Mouse (Mus musculus) heart, embryonic 15.5 days (tissue): ENCODE data around the gene Clk1. TPM values are rescaled to one million over a fixed set of nuclear protein-coding genes. Genes with fewer than 3 reads are reported as not detected.

Experiments used
- ATAC-seq: fragments of 200-750 bp; cut with Nextera tagmentation; replicated peaks from 2 replicates; pipeline ENCODE4 v1.8.0; 2017; ENCODE audit warnings: low read depth, moderate TSS enrichment; ENCODE audit not compliant: insufficient number of reproducible peaks, insufficient read depth, low FRiP score
- H3K27ac ChIP-seq: fragments of 300-500 bp; sonication (generic); 2 replicates; pipeline ENCODE4 v1.5.1; 2015; ENCODE audit warnings: mild to moderate bottlenecking, inconsistent platforms
- H3K27me3 ChIP-seq: fragments of 300-500 bp; sonication (generic); 2 replicates; pipeline ENCODE4 v1.6.1; 2015; ENCODE audit warnings: inconsistent platforms
- H3K36me3 ChIP-seq: fragments of 300-500 bp; sonication (generic); 2 replicates; pipeline ENCODE4 v1.6.1; 2015; ENCODE audit warnings: mild to moderate bottlenecking, inconsistent platforms
- H3K4me1 ChIP-seq: fragments of 300-500 bp; sonication (generic); replicated peaks from 2 replicates; pipeline ENCODE4 v1.6.1; 2015; ENCODE audit warnings: inconsistent platforms
- H3K4me2 ChIP-seq: fragments of 300-500 bp; sonication (generic); 2 replicates; pipeline ENCODE4 v1.6.1; 2015; ENCODE audit warnings: inconsistent platforms, mild to moderate bottlenecking, moderate library complexity
- H3K4me3 ChIP-seq: fragments of 300-500 bp; sonication (generic); 2 replicates; pipeline ENCODE4 v1.5.1; 2015; ENCODE audit warnings: mild to moderate bottlenecking, inconsistent platforms
- H3K9ac ChIP-seq: fragments of 300-500 bp; sonication (generic); 2 replicates; pipeline ENCODE4 v1.6.1; 2015; ENCODE audit warnings: mild to moderate bottlenecking, inconsistent platforms
- H3K9me3 ChIP-seq: fragments of 300-500 bp; sonication (generic); replicated peaks from 2 replicates; pipeline ENCODE4 v1.6.1; 2016; ENCODE audit warnings: inconsistent platforms
- WGBS: fragments of 180-500 bp; shearing (Covaris S2); methylation state at CpG from one replicate; pipeline ENCODE4 v1.1.7; 2015; ENCODE audit warnings: mixed read lengths; 5-methylcytosine and 5-hydroxymethylcytosine counted together
- polyA plus RNA-seq: library from polyadenylated mRNA; unstranded; fragments of >200 nt; fragmentation: Nextera tagmentation; extraction: Ambion mirVana; gene quantifications from 2 replicates; pipeline ENCODE4 v1.2.1, GENCODE M21; 2015

Gene Clk1
- polyA plus RNA-seq, 1 experiment from 2014 or later, result 125 TPM

DNA sequence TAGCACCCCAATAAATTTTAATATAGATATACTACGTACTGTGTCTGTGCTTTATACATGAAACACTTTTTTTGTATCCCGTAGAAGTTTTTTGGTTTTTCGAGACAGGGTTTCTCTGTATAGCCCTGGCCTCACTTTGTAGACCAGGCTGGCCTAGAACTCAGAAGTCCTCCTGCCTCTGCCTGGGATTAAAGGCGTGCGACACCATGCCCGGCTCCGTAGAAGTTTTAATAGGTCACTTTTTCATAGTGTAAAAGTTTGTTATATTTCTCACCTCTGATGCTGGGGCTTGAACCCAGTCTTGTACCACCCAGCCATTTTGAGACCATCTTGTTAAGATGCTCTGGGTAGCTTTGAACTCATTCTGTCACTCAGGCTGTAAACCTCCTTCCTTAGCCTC, 16.5 kb downstream of the Clk1 start:
- no peak overlapping the region for H3K27ac ChIP-seq
- no peak overlapping the region for H3K4me3 ChIP-seq
- no peak overlapping the region for H3K9ac ChIP-seq
- H3K4me1 ChIP-seq, result no peaks in the 10 kb centered on the region
- ATAC-seq, result no peak
- no peaks in the 10 kb centered on the region for H3K9me3 ChIP-seq
- no peak overlapping the region for H3K4me2 ChIP-seq
- 96% methylated on average over 7 of the region's 7 CpGs for WGBS
- H3K36me3 ChIP-seq, result peaks cover 59% of the 10 kb centered on the region
- H3K27me3 ChIP-seq, result no peaks in the 10 kb centered on the region

DNA sequence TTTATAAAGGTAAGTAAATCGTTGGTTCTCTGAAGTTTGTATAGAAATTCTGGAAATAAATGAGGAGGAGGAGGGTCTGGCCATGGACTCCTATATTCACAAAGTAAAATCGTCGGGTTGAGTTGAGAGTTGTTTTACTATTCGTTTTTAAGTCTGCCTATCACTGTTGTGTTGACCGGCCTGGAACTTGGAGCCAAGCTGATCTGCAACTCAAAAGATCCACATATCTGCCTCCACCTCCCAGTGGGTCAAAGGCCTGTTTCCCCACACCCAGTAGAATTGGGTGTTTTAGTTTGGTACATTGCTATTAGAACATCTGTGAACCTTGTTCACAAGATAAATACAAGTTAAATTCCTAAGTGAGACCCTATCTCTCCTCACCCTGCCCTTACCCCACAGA, 20.1 kb downstream of the Clk1 start:
- H3K27me3 ChIP-seq, result no peaks in the 10 kb centered on the region
- no peak overlapping the region for H3K4me3 ChIP-seq
- H3K4me1 ChIP-seq, result no peaks in the 10 kb centered on the region
- H3K36me3 ChIP-seq, result peaks cover 67% of the 10 kb centered on the region
- no peak overlapping the region for H3K27ac ChIP-seq
- 94% methylated on average over 5 of the region's 5 CpGs for WGBS
- no peak for ATAC-seq
- no peak overlapping the region for H3K4me2 ChIP-seq
- H3K9me3 ChIP-seq, result no peaks in the 10 kb centered on the region
- H3K9ac ChIP-seq, result no peak overlapping the region

DNA sequence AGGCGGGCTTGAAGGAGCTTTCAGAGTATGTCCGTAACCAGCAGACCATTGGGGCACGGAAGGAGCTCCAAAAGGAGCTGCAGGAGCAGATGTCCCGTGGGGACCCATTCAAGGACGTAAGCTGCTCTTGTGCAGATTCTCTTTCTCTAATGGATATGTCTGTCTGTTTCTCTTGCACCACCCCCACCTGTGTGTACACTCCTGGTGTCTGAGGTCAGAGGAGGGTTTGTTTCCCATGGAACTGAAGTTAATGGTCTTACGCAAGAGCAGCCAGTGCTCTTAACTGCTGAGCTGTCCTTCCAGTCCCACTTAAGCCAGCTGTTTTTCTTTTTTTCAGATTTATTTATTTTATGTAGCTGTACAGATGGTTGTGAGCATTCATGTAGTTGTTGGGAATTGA, 22.5 kb downstream of the Clk1 start:
- Histone ChIP-seq H3K27ac (no peak overlapping the region), H3K9me3 (no peaks in the 10 kb centered on the region), H3K4me2 (no peak overlapping the region), H3K9ac (no peak overlapping the region), H3K4me3 (no peak overlapping the region), H3K4me1 (no peaks in the 10 kb centered on the region), H3K27me3 (no peaks in the 10 kb centered on the region), H3K36me3 (peaks cover 80% of the 10 kb centered on the region)
- 89% methylated on average over 6 of the region's 6 CpGs for WGBS
- ATAC-seq, result no peak

DNA sequence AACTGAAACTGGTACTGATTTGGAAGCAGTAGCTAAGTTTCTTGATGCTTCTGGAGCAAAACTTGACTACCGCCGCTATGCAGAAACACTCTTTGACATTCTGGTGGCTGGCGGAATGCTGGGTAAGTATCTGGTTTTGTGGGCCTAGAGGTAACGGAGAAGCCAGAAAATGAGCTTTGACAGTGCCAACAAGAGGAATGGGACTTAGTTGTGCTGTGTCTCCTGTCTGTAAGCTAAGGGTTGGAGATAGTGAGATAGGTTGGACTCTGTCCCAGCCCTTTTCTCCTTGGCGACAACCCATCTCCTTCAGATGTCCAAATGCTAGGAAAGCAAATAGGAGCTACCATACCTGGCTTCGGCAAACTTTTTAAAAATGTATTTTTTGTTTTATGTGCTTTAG, 26.1 kb downstream of the Clk1 start:
- H3K4me1 ChIP-seq, result peaks cover 10% of the 10 kb centered on the region; the same call in 1 of the 2 replicates
- no peak for ATAC-seq
- WGBS, result 89% methylated on average over 6 of the region's 6 CpGs
- H3K4me3 ChIP-seq, result no peak overlapping the region
- no peaks in the 10 kb centered on the region for H3K9me3 ChIP-seq
- peaks cover 74% of the 10 kb centered on the region for H3K36me3 ChIP-seq
- no peak overlapping the region for H3K27ac ChIP-seq
- no peaks in the 10 kb centered on the region for H3K27me3 ChIP-seq
- no peak overlapping the region for H3K4me2 ChIP-seq
- H3K9ac ChIP-seq, result no peak overlapping the region

DNA sequence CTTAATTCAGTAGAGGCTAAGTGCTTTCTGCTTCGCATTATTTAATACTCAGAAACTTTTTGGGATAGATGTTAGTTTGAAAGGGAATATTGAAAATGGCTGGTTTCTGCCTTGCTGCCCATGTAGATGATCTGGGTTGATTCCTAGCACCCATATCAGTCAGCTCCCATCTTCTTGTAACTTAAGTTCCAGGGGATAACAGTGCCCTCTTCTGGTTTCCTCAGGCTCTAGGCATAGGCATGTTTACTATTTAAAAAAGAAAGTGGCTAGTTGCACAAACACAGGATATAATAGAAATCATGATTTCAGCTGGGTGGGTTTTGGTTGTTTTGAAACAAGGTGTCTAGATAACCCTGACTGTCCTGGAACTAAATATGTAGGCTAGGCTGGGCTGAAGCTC, 27.7 kb downstream of the Clk1 start:
- no peak for ATAC-seq
- H3K4me3 ChIP-seq, result no peak overlapping the region
- H3K9me3 ChIP-seq, result no peaks in the 10 kb centered on the region
- WGBS, result 97% methylated on average over 1 of the region's 1 CpGs
- peaks cover 18% of the 10 kb centered on the region for H3K4me1 ChIP-seq
- no peak overlapping the region for H3K9ac ChIP-seq
- H3K4me2 ChIP-seq, result no peak overlapping the region
- peaks cover 60% of the 10 kb centered on the region for H3K36me3 ChIP-seq
- H3K27ac ChIP-seq, result no peak overlapping the region
- no peaks in the 10 kb centered on the region for H3K27me3 ChIP-seq

DNA sequence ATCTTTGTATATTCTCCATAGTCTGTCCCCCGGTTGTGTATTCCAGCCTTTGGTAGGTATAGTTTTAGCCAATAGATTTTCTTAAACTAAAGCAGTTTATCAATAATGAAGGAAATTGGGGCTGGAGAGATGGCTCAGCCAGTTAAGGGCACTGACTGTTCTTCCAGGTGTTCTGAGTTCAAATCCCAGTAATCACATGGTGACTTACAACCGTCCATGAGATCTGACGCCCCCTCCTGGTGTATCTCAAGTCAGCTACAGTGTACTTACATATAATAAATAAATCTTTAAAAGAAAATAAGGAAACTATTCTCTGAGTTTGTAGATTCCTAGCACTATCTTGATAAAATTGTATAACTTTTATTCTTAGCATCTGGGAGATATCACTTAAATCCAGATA, 28.5 kb downstream of the Clk1 start:
- H3K4me1 ChIP-seq, result peaks cover 19% of the 10 kb centered on the region
- H3K27me3 ChIP-seq, result no peaks in the 10 kb centered on the region
- peaks cover 51% of the 10 kb centered on the region for H3K36me3 ChIP-seq
- no peaks in the 10 kb centered on the region for H3K9me3 ChIP-seq
- no peak overlapping the region for H3K9ac ChIP-seq
- no peak overlapping the region for H3K4me3 ChIP-seq
- no peak overlapping the region for H3K4me2 ChIP-seq
- ATAC-seq, result no peak
- WGBS, result 88% methylated on average over 3 of the region's 3 CpGs
- no peak overlapping the region for H3K27ac ChIP-seq

DNA sequence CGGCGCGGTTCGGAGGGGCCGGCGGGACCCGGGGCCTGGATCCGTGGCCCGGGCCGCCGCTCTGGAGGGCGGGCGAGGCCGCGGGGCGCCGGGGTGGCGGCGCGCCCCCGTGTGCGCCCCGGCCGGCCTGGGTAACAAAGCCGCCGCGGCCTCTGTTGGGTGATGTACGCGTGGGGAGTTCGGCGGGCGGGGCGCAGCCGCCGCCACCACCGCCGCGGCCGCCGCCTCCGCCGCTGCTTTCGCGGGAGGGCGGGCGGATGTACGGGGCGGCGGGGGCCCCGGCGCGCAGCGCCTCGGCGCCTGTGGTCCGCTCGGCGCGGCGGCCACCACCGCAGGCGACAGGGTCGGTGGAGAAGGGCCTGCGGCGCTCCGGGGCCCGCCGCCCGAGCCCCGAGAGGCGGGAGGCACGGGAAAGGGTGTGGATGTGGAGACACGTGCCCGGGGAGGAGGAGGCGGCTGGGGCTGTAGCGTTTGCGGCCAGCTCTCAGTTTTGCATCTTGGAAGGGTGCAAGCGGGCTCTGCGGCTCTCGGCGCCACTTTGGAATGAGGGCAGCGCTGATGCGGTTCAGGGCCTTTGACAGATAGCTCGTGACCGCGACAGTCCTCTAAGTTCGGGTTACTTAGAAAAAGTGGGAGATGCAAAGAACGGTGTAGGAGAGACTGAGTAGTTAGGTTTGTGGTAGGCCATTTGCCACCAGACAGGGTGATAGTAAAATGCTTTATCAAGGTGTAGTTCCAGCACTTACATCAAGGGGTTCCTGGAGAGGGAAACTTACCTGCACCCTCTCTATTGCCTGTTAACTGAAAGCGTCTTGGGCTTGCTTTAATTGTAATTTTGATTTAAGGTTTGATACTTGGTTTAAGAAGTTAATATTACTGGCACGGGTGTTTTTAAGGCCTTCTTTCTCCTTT, 30.3 kb downstream of the Clk1 start:
- H3K4me1 ChIP-seq, result peaks cover 19% of the 10 kb centered on the region
- peaks cover 35% of the 10 kb centered on the region for H3K36me3 ChIP-seq
- under 1% methylated on average over 82 of the region's 90 CpGs for WGBS
- H3K4me3 ChIP-seq, result peak overlapping the region; percentile 89
- peak overlapping the region; percentile 95 for H3K9ac ChIP-seq
- peak overlapping the region; percentile 99 for H3K27ac ChIP-seq
- H3K27me3 ChIP-seq, result no peaks in the 10 kb centered on the region
- ATAC-seq, result peak; percentile 59
- no peaks in the 10 kb centered on the region for H3K9me3 ChIP-seq
- H3K4me2 ChIP-seq, result peak overlapping the region; percentile 73

DNA sequence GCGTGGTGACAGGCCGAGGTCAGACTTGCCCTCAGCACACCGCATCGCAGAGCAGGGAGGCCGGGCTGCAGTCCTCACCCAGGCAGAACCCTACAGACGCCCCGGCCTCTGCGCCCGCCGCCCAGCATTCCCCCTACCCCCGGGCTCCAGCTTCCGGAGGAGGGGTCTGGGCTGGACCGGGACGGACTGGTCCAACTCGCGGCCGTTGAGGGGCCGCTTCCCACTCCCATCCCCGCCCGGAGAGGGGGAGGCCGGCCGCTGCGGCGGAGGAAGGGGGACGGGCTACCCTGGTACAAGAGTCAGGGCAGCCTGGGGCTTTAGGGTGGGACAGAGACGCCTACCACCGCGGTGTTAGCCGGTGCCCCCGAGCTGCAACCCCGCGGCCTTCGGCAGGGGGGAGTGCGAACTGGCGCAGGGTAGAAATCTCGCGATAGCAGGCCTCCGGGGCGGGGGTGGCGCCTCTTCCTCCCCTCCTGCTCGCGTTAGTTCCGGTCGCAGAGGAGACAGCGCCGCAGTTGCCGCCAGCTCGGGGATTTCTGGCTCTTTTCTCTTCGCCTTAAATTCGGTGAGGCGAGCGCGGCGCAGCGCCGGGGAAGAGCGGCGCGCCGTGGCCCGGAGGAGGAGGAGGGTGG, 31.1 kb downstream of the Clk1 start, which contains the start of gene Bzw1:
TSS of gene Bzw1 (plus strand) at position 247 of the 632 bp plus-strand sequence.
- Histone ChIP-seq H3K4me3 (peak within 1 kb of the TSS; percentile 89), H3K27ac (peak within 1 kb of the TSS; percentile 99), H3K4me1 (peaks cover 19% of the 10 kb centered on the region), H3K9ac (peak within 1 kb of the TSS; percentile 95), H3K36me3 (peaks cover 28% of the 10 kb centered on the region), H3K4me2 (peak within 1 kb of the TSS; percentile 73), H3K27me3 (no peaks in the 10 kb centered on the region), H3K9me3 (no peaks in the 10 kb centered on the region)
- under 1% methylated on average over 56 of the region's 61 CpGs for WGBS
- ATAC-seq, result peak; percentile 95

DNA sequence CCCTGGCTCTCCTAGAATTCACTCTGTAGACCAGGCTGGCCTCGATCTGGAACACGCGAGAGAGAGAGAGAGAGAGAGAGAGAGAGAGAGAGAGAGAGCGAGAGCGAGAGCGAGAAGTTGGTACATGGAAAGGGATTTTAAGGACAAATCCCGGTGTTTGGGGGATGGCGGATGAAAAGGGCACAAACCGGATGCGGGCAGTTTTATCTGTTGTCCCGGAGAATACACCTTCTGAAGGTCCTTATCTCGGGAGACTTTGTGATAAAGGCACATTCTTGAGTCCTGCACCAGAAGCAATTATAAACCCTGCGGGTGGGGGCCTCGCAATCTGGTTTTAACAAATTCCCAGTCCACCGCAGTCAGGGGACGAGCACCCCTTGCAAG, 31.6 kb downstream of the Clk1 start:
- Histone ChIP-seq H3K36me3 (peaks cover 23% of the 10 kb centered on the region), H3K9me3 (no peaks in the 10 kb centered on the region), H3K27me3 (no peaks in the 10 kb centered on the region), H3K4me1 (peaks cover 19% of the 10 kb centered on the region), H3K27ac (peak overlapping the region; percentile 99), H3K4me2 (peak overlapping the region; percentile 73), H3K4me3 (peak overlapping the region; percentile 89), H3K9ac (peak overlapping the region; percentile 95)
- WGBS, result under 1% methylated on average over 16 of the region's 16 CpGs
- no peak for ATAC-seq

DNA sequence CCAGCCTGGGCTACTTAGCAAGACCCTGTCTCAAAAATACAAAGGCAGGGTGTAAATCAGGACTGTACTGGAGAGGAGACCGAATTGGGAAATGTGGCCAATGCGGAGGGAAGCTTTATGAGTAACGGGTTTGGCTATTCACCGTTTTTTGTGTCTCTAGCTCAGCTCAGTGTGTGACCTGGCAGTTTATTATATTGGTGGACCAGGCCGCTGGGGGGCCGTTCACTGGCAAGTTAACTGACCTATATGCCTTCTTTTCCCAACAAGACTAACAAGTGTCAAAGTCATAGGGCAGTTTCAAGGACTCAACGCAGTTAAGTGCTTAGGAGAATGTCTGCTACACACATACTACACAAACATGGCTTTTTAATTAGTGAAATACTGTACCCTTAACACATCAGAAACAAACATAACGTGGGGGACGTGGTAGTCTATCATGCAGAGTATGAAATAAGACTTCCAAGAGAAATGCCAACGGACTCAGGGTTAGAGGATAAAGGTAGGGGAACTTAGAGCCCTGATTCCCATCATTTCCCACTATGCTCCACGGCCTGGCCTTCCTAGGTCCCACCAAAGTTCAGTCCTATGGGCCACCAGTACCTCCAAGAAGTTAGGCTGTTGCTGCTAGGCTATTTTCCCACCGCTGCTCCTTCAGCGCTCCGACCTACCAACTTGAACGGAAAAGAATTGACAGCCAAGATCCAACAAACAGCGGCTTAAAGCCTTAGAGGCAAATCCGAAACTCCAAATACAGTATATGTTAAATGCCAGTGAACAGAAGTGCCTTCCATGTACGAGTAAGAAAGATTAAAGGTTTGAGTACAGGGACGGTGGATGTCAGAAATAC, 32.2 kb downstream of the Clk1 start:
- H3K27ac ChIP-seq, result peak overlapping the region; percentile 99
- WGBS, result 41% methylated on average over 19 of the region's 19 CpGs
- peak overlapping the region; percentile 73 for H3K4me2 ChIP-seq
- peaks cover 17% of the 10 kb centered on the region for H3K36me3 ChIP-seq
- H3K4me3 ChIP-seq, result peak overlapping the region; percentile 89
- no peaks in the 10 kb centered on the region for H3K9me3 ChIP-seq
- peak overlapping the region; percentile 95 for H3K9ac ChIP-seq
- peaks cover 19% of the 10 kb centered on the region for H3K4me1 ChIP-seq
- ATAC-seq, result no peak
- H3K27me3 ChIP-seq, result no peaks in the 10 kb centered on the region
